Mouse (Mus musculus) forelimb bud, embryonic 11.5 days (tissue): ENCODE results near the gene Gnas.
"Not testable (repeated sequence)": the region's sequence is repeated elsewhere in the genome, so short reads cannot be mapped to it uniquely, and the experiment has no call there.

Experiments used
- DNase-seq: peaks from one replicate; pipeline ENCODE4 v3.0.0-alpha.2; 2012; ENCODE audit warnings: low read depth, low spot score

Gene Gnas

GRCm38 (mm10) chr2:174328358-174328905 is 44.3 kb downstream of the Gnas start:
- DNase-seq: no peak

- no peak for DNase-seq
These were observed 45.0 kb downstream of the Gnas start for GRCm38 (mm10) chr2:174328926-174329662.

- peak; percentile 89 for DNase-seq
These were observed 45.8 kb downstream of the Gnas start for GRCm38 (mm10) chr2:174329663-174330615.

- peak; percentile 73 for DNase-seq
These were observed 46.6 kb downstream of the Gnas start for GRCm38 (mm10) chr2:174330616-174331191.

- no peak for DNase-seq
These were observed 47.3 kb downstream of the Gnas start for GRCm38 (mm10) chr2:174331282-174332030.

- DNase-seq: no peak
These were observed 49.2 kb downstream of the Gnas start for GRCm38 (mm10) chr2:174333239-174333890.

GRCm38 (mm10) chr2:174334415-174334814 is 50.3 kb downstream of the Gnas start:
- no peak for DNase-seq

- no peak for DNase-seq
These were observed 53.2 kb downstream of the Gnas start for GRCm38 (mm10) chr2:174337275-174337674.

GRCm38 (mm10) chr2:174339701-174340100 is 55.6 kb downstream of the Gnas start:
- DNase-seq: no peak

GRCm38 (mm10) chr2:174340229-174340892 is 56.2 kb downstream of the Gnas start:
- DNase-seq: no peak

- no peak for DNase-seq
These were observed 56.9 kb downstream of the Gnas start for GRCm38 (mm10) chr2:174340893-174341580.

- no peak for DNase-seq
These were observed 58.8 kb downstream of the Gnas start for GRCm38 (mm10) chr2:174342793-174343400.

GRCm38 (mm10) chr2:174343566-174343965 is 59.4 kb downstream of the Gnas start:
- no peak for DNase-seq

- DNase-seq: peak; percentile 89
These were observed 60.0 kb downstream of the Gnas start for GRCm38 (mm10) chr2:174344003-174344655.

GRCm38 (mm10) chr2:174344996-174345395 is 60.9 kb downstream of the Gnas start:
- DNase-seq: no peak

GRCm38 (mm10) chr2:174346612-174346998 is 62.5 kb downstream of the Gnas start, which contains the start of gene Gm20721:
Gene Gm20721 (minus strand): TSS chr2:174346712.
- DNase-seq: no peak

GRCm38 (mm10) chr2:174346999-174347668 is 63.0 kb downstream of the Gnas start:
- DNase-seq: not testable (repeated sequence)

- no peak for DNase-seq
These were observed 74.4 kb downstream of the Gnas start for GRCm38 (mm10) chr2:174358516-174358915.
